Mouse (Mus musculus): Measurements from ENCODE around the gene Crtap.

DNA sequence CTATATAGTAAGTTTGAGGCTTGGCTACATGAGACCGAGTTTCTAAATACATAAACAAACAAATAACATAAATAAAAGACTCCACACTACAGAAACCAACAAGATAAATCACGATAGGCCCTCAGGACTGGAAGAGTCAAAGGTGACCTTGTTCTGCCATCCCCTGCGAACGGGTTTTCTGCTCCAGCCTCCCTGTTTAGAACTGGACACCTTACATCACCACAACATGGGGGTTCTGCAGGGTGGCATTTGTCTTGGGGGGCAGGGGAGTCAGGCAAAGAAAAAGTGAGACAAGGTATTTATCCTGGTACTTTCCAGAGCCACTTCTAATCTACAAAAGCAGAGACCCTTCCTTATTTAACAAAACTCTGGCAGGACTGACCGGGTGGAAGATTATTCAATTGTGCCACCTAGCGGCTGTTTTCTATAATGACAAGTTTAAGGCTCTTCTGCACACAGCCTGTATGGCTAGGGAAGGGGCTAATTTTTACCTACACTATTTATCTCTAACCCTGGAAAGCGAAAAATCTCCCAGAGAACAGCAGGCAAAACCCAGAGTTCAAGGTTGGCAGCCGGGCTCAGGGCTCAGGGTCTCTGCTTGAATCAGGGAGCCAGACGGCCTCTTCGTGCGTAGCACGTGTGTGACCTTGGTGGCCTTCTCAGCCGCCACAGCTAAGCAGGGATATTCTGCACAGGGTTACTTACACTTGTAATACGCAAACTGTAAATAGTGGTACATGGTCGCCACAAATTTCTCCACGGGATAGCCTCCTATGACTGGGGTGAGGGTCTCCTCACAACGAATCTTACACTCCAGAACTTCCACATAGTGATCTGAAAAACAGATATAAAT is 9.4 kb downstream of the Crtap start:
- TF ChIP-seq CTCF (IDR thresholded peaks at IDR 0.05; ENCODE audit: control insufficient read depth, insufficient read depth, insufficient replicate concordance, low read depth, low read length) (no peak), POLR2A (IDR thresholded peaks at IDR 0.05; ENCODE audit: control insufficient read depth, low read depth, low read length) (no peak)
